ENCODE assay signal across 8 mouse cellular contexts in genomic region chr2:154603638-154604153, GRCm38 (mm10). TPM values are rescaled to one million over a fixed set of nuclear protein-coding genes. Genes with fewer than 3 reads are reported as not detected.
DNase-seq lines count a peak whose midpoint lies in the region; ATAC-seq and TF ChIP-seq lines count a peak whose summit lies in the region.

Pxmp4 (minus strand) TSS chr2:154603708.

- H3K4me1 ChIP-seq in erythroblast, embryonic 14.5 days (ENCODE audit: control insufficient read depth): peaks cover 38% of the 10 kb centered on the region
- no peaks in the 10 kb centered on the region for H3K4me1 ChIP-seq in heart, embryonic 11.5 days (ENCODE audit: control insufficient read depth, insufficient read depth, low read length)
- H3K4me1 ChIP-seq in kidney, embryonic 16.5 days (ENCODE audit: insufficient read depth, low read length): peaks cover 8% of the 10 kb centered on the region; the same call in 1 of the 2 replicates
- peaks cover 25% of the 10 kb centered on the region for H3K4me1 ChIP-seq in liver, adult 2 months (ENCODE audit: control insufficient read depth, insufficient read depth, low read length)

- H3K4me3 ChIP-seq in C2C12 (ENCODE audit: insufficient read depth, poor library complexity, severe bottlenecking) (peak within 1 kb of the TSS; percentile 40), myocyte (peak within 1 kb of the TSS; percentile 27)
- peak within 1 kb of the TSS; percentile 75 for H3K4me3 ChIP-seq in erythroblast, embryonic 14.5 days (replicated peaks)
- peak within 1 kb of the TSS; percentile 81 for H3K4me3 ChIP-seq in heart, embryonic 11.5 days (ENCODE audit: low read depth, low read length)
- H3K4me3 ChIP-seq in kidney, embryonic 16.5 days (ENCODE audit: low read length): peak within 1 kb of the TSS; percentile 78
- peak within 1 kb of the TSS; percentile 97 for H3K4me3 ChIP-seq in liver, adult 2 months (ENCODE audit: insufficient read depth, low read depth, low read length)

- H3K9me3 ChIP-seq in erythroblast, embryonic 14.5 days (ENCODE audit: control insufficient read depth, low read length): no peaks in the 10 kb centered on the region
- H3K9me3 ChIP-seq in heart, embryonic 11.5 days (replicated peaks; ENCODE audit: control insufficient read depth, low read length): no peaks in the 10 kb centered on the region
- H3K9me3 ChIP-seq in kidney, embryonic 16.5 days (ENCODE audit: low read length): no peaks in the 10 kb centered on the region

- peak within 1 kb of the TSS; percentile 66 for H3K4me2 ChIP-seq in heart, embryonic 11.5 days
- H3K4me2 ChIP-seq in kidney, embryonic 16.5 days (replicated peaks; ENCODE audit: low read depth, low read length): peak within 1 kb of the TSS; percentile 72
- peak within 1 kb of the TSS; percentile 94 for H3K4me2 ChIP-seq in myocyte (ENCODE audit: low read depth)

- peak within 1 kb of the TSS; percentile 52 for H3ac ChIP-seq in C2C12 (ENCODE audit: control insufficient read depth, insufficient read length, low read depth)
- H3ac ChIP-seq in myocyte (ENCODE audit: control insufficient read depth, insufficient read length): peak within 1 kb of the TSS; percentile 10

- H3K36me3 ChIP-seq in C2C12 (ENCODE audit: control insufficient read depth, insufficient read depth) (no peaks in the 10 kb centered on the region), myocyte (ENCODE audit: control insufficient read depth, insufficient read depth) (no peaks in the 10 kb centered on the region)
- peaks cover 5% of the 10 kb centered on the region; the same call in 1 of the 2 replicates for H3K36me3 ChIP-seq in erythroblast, embryonic 14.5 days (ENCODE audit: control insufficient read depth)
- no peaks in the 10 kb centered on the region for H3K36me3 ChIP-seq in heart, embryonic 11.5 days (ENCODE audit: control insufficient read depth, insufficient read depth, low read length)
- H3K36me3 ChIP-seq in kidney, embryonic 16.5 days (ENCODE audit: insufficient read depth, low read length): no peaks in the 10 kb centered on the region
- peaks cover 13% of the 10 kb centered on the region; the same call in 1 of the 2 replicates for H3K36me3 ChIP-seq in liver, adult 2 months (ENCODE audit: control insufficient read depth, insufficient read depth, low read length)
- no peaks in the 10 kb centered on the region for H3K36me3 ChIP-seq in splenic B cell, adult 2 months (ENCODE audit: control insufficient read depth, insufficient read depth, low read length, poor library complexity, severe bottlenecking)

- H3K79me2 ChIP-seq in C2C12 (ENCODE audit: control insufficient read depth, insufficient read depth): no peaks in the 10 kb centered on the region
- H3K79me2 ChIP-seq in liver, adult 2 months (ENCODE audit: control insufficient read depth, insufficient read depth, low read length): peaks cover 15% of the 10 kb centered on the region; the same call in 1 of the 2 replicates
- no peaks in the 10 kb centered on the region for H3K79me2 ChIP-seq in myocyte (ENCODE audit: control insufficient read depth, insufficient read depth)

- peak; percentile 99 for DNase-seq in brain, embryonic 14.5 days (ENCODE audit: low read depth)
- DNase-seq in liver, adult 2 months (ENCODE audit: extremely low read depth, low read depth, low spot score): peak; percentile 100
- peak; percentile 98 for DNase-seq in splenic B cell, adult 2 months (ENCODE audit: low read depth, low spot score)

- peak; percentile 36; the same call in 1 of the 2 replicates for TF ChIP-seq POLR2A in brain, embryonic 14.5 days (IDR thresholded peaks at IDR 0.05; ENCODE audit: borderline replicate concordance, extremely low read depth, insufficient read depth, insufficient read length, poor library complexity, severe bottlenecking)
- TF ChIP-seq POLR2A in liver, adult 2 months (IDR thresholded peaks at IDR 0.05; ENCODE audit: extremely low read depth, insufficient read depth, low read length): no peak
- TF ChIP-seq POLR2A in myocyte (IDR thresholded peaks at IDR 0.05; ENCODE audit: insufficient read length, low read depth): peak; percentile 95

- peak; percentile 100 for ATAC-seq in heart, embryonic 11.5 days (replicated peaks; ENCODE audit: insufficient number of reproducible peaks, low FRiP score, low TSS enrichment)
- ATAC-seq in kidney, embryonic 16.5 days (ENCODE audit: low FRiP score, low TSS enrichment): peak; percentile 100

- H3K79me3 ChIP-seq in C2C12 (ENCODE audit: low read depth): no peaks in the 10 kb centered on the region

- no peak for TF ChIP-seq CTCF in C2C12 (IDR thresholded peaks at IDR 0.05; ENCODE audit: control insufficient read depth, insufficient read depth, insufficient read length)
- no peak for TF ChIP-seq CTCF in brain, embryonic 14.5 days (IDR thresholded peaks at IDR 0.05; ENCODE audit: borderline replicate concordance, extremely low read depth, insufficient read depth, insufficient read length)
- TF ChIP-seq CTCF in liver, adult 2 months (IDR thresholded peaks at IDR 0.05; ENCODE audit: low read depth, low read length): no peak

- under 1% methylated on average over 13 of the region's 13 CpGs for WGBS in heart, embryonic 11.5 days (ENCODE audit: insufficient replicate concordance)
- WGBS in kidney, embryonic 16.5 days: under 1% methylated on average over 13 of the region's 13 CpGs
- under 1% methylated on average over 13 of the region's 13 CpGs for WGBS in liver, adult 2 months

- H3K9ac ChIP-seq in heart, embryonic 11.5 days (ENCODE audit: low read depth, low read length): peak within 1 kb of the TSS; percentile 91
- peak within 1 kb of the TSS; percentile 85 for H3K9ac ChIP-seq in kidney, embryonic 16.5 days (replicated peaks; ENCODE audit: low read length)
- H3K9ac ChIP-seq in liver, adult 2 months (ENCODE audit: low read depth, low read length): peak within 1 kb of the TSS; percentile 98

- H3K27ac ChIP-seq in heart, embryonic 11.5 days (ENCODE audit: low read depth, low read length): peak within 1 kb of the TSS; percentile 65
- H3K27ac ChIP-seq in kidney, embryonic 16.5 days (ENCODE audit: low read length): peak within 1 kb of the TSS; percentile 62; the same call in 1 of the 2 replicates
- H3K27ac ChIP-seq in liver, adult 2 months (replicated peaks; ENCODE audit: insufficient read depth, low read depth, low read length): peak within 1 kb of the TSS; percentile 99

- H3K27me3 ChIP-seq in C2C12 (ENCODE audit: control insufficient read depth, insufficient read depth, insufficient read length) (peaks cover 3% of the 10 kb centered on the region), myocyte (ENCODE audit: control insufficient read depth, insufficient read depth, insufficient read length) (peaks cover 3% of the 10 kb centered on the region)
- H3K27me3 ChIP-seq in erythroblast, embryonic 14.5 days (ENCODE audit: control insufficient read depth): no peaks in the 10 kb centered on the region
- peaks cover 4% of the 10 kb centered on the region; the same call in 1 of the 2 replicates for H3K27me3 ChIP-seq in heart, embryonic 11.5 days (ENCODE audit: control insufficient read depth, insufficient read depth, low read length)
- H3K27me3 ChIP-seq in kidney, embryonic 16.5 days (ENCODE audit: insufficient read depth, low read length): no peaks in the 10 kb centered on the region
- H3K27me3 ChIP-seq in liver, adult 2 months (ENCODE audit: control insufficient read depth, insufficient read depth, low read length): no peaks in the 10 kb centered on the region
- H3K27me3 ChIP-seq in splenic B cell, adult 2 months (ENCODE audit: control insufficient read depth, insufficient read depth, low read length, poor library complexity, severe bottlenecking): no peaks in the 10 kb centered on the region

TF ChIP-seq in C2C12, 6 proteins besides CTCF, POLR2A, EP300 and RAD21:
- peak; percentile 27 for TF ChIP-seq USF1 (IDR thresholded peaks at IDR 0.05; ENCODE audit: low read depth)
- TF ChIP-seq MAX (IDR thresholded peaks at IDR 0.05): no peak

TF ChIP-seq in myocyte, 11 proteins besides CTCF, POLR2A, EP300 and RAD21:
- TF ChIP-seq E2F4 (IDR thresholded peaks at IDR 0.05; ENCODE audit: insufficient read depth) (no peak), MYOG (IDR thresholded peaks at IDR 0.05; ENCODE audit: control insufficient read depth in 1 of 3, insufficient read depth in 1 of 3, insufficient read length in 2 of 3, low read depth in 2 of 3) (no peak), REST (IDR thresholded peaks at IDR 0.05; ENCODE audit: insufficient read depth, insufficient read length) (no peak), CEBPB (IDR thresholded peaks at IDR 0.05; ENCODE audit: insufficient read depth, poor library complexity, severe bottlenecking) (no peak), SRF (IDR thresholded peaks at IDR 0.05; ENCODE audit: control insufficient read depth, insufficient read length, low read depth) (no peak), USF1 (IDR thresholded peaks at IDR 0.05; ENCODE audit: low read depth) (peak; percentile 8), MAX (IDR thresholded peaks at IDR 0.05; ENCODE audit: low read depth) (no peak), POLR2AphosphoS2 (IDR thresholded peaks at IDR 0.05; ENCODE audit: insufficient read length, low read depth) (no peak), TCF3 (IDR thresholded peaks at IDR 0.05; ENCODE audit: insufficient read length, low read depth) (no peak)

RNA-seq across cellular contexts. Expression of gene Pxmp4, which starts in this region (rescaled TPM):
- 6.4 TPM for polyA plus RNA-seq in C2C12 (2012; fragmentation: generic; extraction: Trizol)
- 11.4 and 12.5 TPM in 2 replicates for polyA plus RNA-seq in brain, embryonic 14.5 days (2012; rRNA removed)
- polyA plus RNA-seq in erythroblast, embryonic 14.5 days (2012): 1.2 and 1.6 TPM in 2 replicates
- 21.4 and 23.5 TPM in 2 replicates for polyA plus RNA-seq in heart, embryonic 11.5 days (2014; fragmentation: Nextera tagmentation; extraction: Ambion mirVana)
- polyA plus RNA-seq in kidney, embryonic 16.5 days (2015; fragmentation: Nextera tagmentation; extraction: Ambion mirVana): 31.8 and 32.9 TPM in 2 replicates
- 39.9 and 51.1 TPM in 2 replicates for total RNA-seq in liver, adult 2 months (2014; rRNA removed)
- 127 and 134 TPM in 2 replicates for polyA plus RNA-seq in liver, adult 2 months (2012; rRNA removed)
- polyA plus RNA-seq in myocyte (2012; fragmentation: generic; extraction: Trizol): 12.5 TPM

Comparison
In these comparisons a context has a peak if more than half of its experiments do, and no peak if none do; other contexts are left out.
1. Peak in every context shown above with its lines: DNase-seq, ATAC-seq, H3K4me3 ChIP-seq and H3K27ac ChIP-seq.
2. H3K4me3 ChIP-seq: peak in every context shown above with its lines; median percentile 97 in liver, adult 2 months; 81 in heart, embryonic 11.5 days; 78 in kidney, embryonic 16.5 days; 75 in erythroblast, embryonic 14.5 days; 40 in C2C12; 27 in myocyte.